Mouse (Mus musculus): Measurements from ENCODE around the gene Papolb.

- no peak for TF ChIP-seq CTCF (IDR thresholded peaks at IDR 0.05; ENCODE audit: low read depth)
- TF ChIP-seq EP300 (optimal IDR thresholded peaks at IDR 0.05), result no peak
Measured at GRCm38 (mm10) chr5:142495321-142496096, 34.4 kb downstream of the Papolb start.
